Mouse (Mus musculus) ES-E14 (cell line): ENCODE measurements around the gene Pdzd2.

Source experiments
- CHD2 ChIP-seq: IDR thresholded peaks from 2 replicates; pipeline ENCODE4 v1.6.1; 2014; ENCODE audit warnings: mild to moderate bottlenecking, low read depth, low read length, inconsistent platforms
- HCFC1 ChIP-seq: IDR thresholded peaks from 2 replicates; pipeline ENCODE4 v1.6.1; 2012; ENCODE audit warnings: low read length, inconsistent platforms, borderline replicate concordance; ENCODE audit not compliant: insufficient read depth
- ZC3H11A ChIP-seq: IDR thresholded peaks from 2 replicates; pipeline ENCODE4 v1.6.1; 2012; ENCODE audit warnings: low read depth, mild to moderate bottlenecking, inconsistent platforms, low read length, borderline replicate concordance
- ZNF384 ChIP-seq: IDR thresholded peaks from 2 replicates; pipeline ENCODE4 v1.6.1; 2012; ENCODE audit warnings: low read depth, low read length, inconsistent platforms

DNA sequence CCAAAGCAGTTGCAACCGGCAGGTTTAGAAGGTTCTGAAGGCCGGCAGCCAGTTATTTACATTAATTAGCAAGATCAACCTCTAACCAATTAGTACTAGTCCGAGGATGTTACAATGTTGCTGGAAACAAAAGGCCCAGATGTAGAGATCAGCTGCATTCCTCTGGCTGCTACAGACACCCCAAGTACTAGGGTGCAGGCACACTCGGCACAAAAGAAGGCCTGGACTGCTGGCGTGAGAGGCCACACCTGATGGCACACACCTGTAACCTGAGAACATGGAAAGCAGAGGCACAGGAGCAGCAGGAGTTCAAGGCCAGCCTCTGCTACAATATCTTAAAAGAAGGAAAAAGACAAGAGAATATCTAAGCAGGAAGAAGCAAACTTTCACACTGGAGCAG, 206.5 kb downstream of the Pdzd2 start:
- TF ChIP-seq HCFC1 (no peak), ZC3H11A (no peak), ZNF384 (no peak), CHD2 (no peak)
